Mouse (Mus musculus) olfactory bulb, adult 2 months (tissue): Measurements from ENCODE around the gene Sdccag8.

Experiments used
- CTCF ChIP-seq: fragments of 200-500 bp; IDR thresholded peaks from 2 replicates; pipeline ENCODE4 v1.5.1; 2012; ENCODE audit warnings: low read depth, mild to moderate bottlenecking, low read length, moderate library complexity; ENCODE audit not compliant: insufficient read depth
- POLR2A ChIP-seq: fragments of 200-500 bp; IDR thresholded peaks from 2 replicates; pipeline ENCODE4 v1.6.1; 2012; ENCODE audit warnings: mild to moderate bottlenecking, low read depth, low read length, moderate library complexity; ENCODE audit not compliant: insufficient read depth

DNA sequence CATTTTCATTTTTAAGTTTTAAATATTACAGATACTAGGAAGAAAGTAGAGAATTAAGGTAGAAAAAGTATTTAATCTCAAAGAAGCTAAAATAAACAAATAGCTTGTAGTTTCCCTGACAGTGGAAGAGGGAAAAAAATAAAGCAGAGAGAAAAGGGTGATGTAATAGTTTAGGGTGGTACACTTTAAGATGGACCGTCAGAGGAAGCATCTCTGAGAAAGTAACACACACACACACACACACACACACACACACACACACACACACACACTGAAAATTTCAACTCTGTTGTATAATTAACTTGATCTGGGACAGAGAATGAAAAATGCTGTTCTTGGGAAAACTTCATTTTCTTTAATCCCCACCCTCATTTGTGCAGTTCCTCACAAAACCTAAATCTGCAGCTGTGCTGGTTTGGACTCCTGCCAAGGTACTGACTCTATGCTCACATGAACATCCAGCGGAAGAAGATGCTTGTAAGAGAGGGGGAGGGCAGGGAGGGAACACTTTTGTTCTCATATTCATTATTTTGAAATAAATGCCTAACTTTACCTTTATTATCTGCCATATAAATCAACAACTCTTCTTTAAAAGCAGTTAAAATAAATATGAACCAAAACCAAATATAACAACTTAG lies 13.6 kb upstream of the Sdccag8 start:
- no peak for TF ChIP-seq POLR2A
- TF ChIP-seq CTCF = no peak
